Mouse (Mus musculus): ENCODE measurements around the gene Kctd10.

Gene Kctd10

GRCm38 (mm10) chr5:114378936-114379335, 1.4 kb downstream of the Kctd10 start:
- no peak for DNase-seq (ENCODE audit: extremely low spot score)

GRCm38 (mm10) chr5:114378177-114378920, 2.0 kb downstream of the Kctd10 start:
- DNase-seq (ENCODE audit: extremely low spot score) = no peak

- no peak for DNase-seq (ENCODE audit: extremely low spot score)
Observed at GRCm38 (mm10) chr5:114374409-114375213, 5.7 kb downstream of the Kctd10 start.

- DNase-seq (ENCODE audit: extremely low spot score) = no peak
Observed at GRCm38 (mm10) chr5:114373581-114373980, 6.7 kb downstream of the Kctd10 start.

GRCm38 (mm10) chr5:114373174-114373573, 7.1 kb downstream of the Kctd10 start:
- no peak for DNase-seq (ENCODE audit: extremely low spot score)

- no peak for DNase-seq (ENCODE audit: extremely low spot score)
Observed at GRCm38 (mm10) chr5:114372565-114372964, 7.7 kb downstream of the Kctd10 start.

- DNase-seq (ENCODE audit: extremely low spot score) = no peak
Observed at GRCm38 (mm10) chr5:114371731-114372473, 8.4 kb downstream of the Kctd10 start.

- no peak for DNase-seq (ENCODE audit: extremely low spot score)
Observed at GRCm38 (mm10) chr5:114371331-114371730, 9.0 kb downstream of the Kctd10 start.

- DNase-seq (ENCODE audit: extremely low spot score) = no peak
Observed at GRCm38 (mm10) chr5:114370371-114370776, 9.9 kb downstream of the Kctd10 start.

GRCm38 (mm10) chr5:114369921-114370320, 10.4 kb downstream of the Kctd10 start:
- DNase-seq (ENCODE audit: extremely low spot score) = no peak

GRCm38 (mm10) chr5:114368803-114369496, 11.4 kb downstream of the Kctd10 start:
- DNase-seq (ENCODE audit: extremely low spot score) = no peak

GRCm38 (mm10) chr5:114368121-114368520, 12.2 kb downstream of the Kctd10 start:
- no peak for DNase-seq (ENCODE audit: extremely low spot score)

GRCm38 (mm10) chr5:114365043-114365752, 15.1 kb downstream of the Kctd10 start:
- no peak for DNase-seq (ENCODE audit: extremely low spot score)

- DNase-seq (ENCODE audit: extremely low spot score) = no peak
Observed at GRCm38 (mm10) chr5:114360968-114361367, 19.3 kb downstream of the Kctd10 start.

- no peak for DNase-seq (ENCODE audit: extremely low spot score)
Observed at GRCm38 (mm10) chr5:114359586-114359985, 20.7 kb downstream of the Kctd10 start.

- DNase-seq (ENCODE audit: extremely low spot score) = no peak
Observed at GRCm38 (mm10) chr5:114358833-114359232, 21.5 kb downstream of the Kctd10 start.

- peak; percentile 47 for DNase-seq (ENCODE audit: extremely low spot score)
Observed at GRCm38 (mm10) chr5:114356936-114357751, 23.2 kb downstream of the Kctd10 start.

- DNase-seq (ENCODE audit: extremely low spot score) = peak; percentile 73
Observed at GRCm38 (mm10) chr5:114356250-114356935, 23.9 kb downstream of the Kctd10 start.

- no peak for DNase-seq (ENCODE audit: extremely low spot score)
Observed at GRCm38 (mm10) chr5:114351490-114351889, 28.8 kb downstream of the Kctd10 start.

- no peak for DNase-seq (ENCODE audit: extremely low spot score)
Observed at GRCm38 (mm10) chr5:114347005-114347404, 33.3 kb downstream of the Kctd10 start.

Measured in embryo, embryonic 9.5 days (tissue).